Mouse (Mus musculus) retina, postnatal 1 day (tissue): ENCODE results near the gene Esrrb.

Experiments
- DNase-seq: peaks from one replicate; pipeline ENCODE4 v3.0.0-alpha.2; 2012

Gene Esrrb

GRCm38 (mm10) chr12:86360696-86361631 lies at the start of gene Esrrb:
TSS of gene Esrrb (plus strand) at chr12:86361117.
- DNase-seq: peak; percentile 52

- DNase-seq: peak; percentile 38
These were observed 40.3 kb upstream of the Esrrb start for GRCm38 (mm10) chr12:86320629-86321028.

- DNase-seq: no peak
These were observed 36.6 kb upstream of the Esrrb start for GRCm38 (mm10) chr12:86324297-86324696.

- DNase-seq: no peak
These were observed 31.1 kb upstream of the Esrrb start for GRCm38 (mm10) chr12:86329813-86330212.

- peak; percentile 59 for DNase-seq
These were observed 30.2 kb upstream of the Esrrb start for GRCm38 (mm10) chr12:86330684-86331083.

- peak; percentile 59 for DNase-seq
These were observed 29.7 kb upstream of the Esrrb start for GRCm38 (mm10) chr12:86331248-86331647.

- DNase-seq: no peak
These were observed 24.7 kb upstream of the Esrrb start for GRCm38 (mm10) chr12:86336209-86336608.

- DNase-seq: no peak
These were observed 24.0 kb upstream of the Esrrb start for GRCm38 (mm10) chr12:86336887-86337286.

- DNase-seq: no peak
These were observed 11.4 kb upstream of the Esrrb start for GRCm38 (mm10) chr12:86349477-86349876.

- no peak for DNase-seq
These were observed 1.5 kb upstream of the Esrrb start for GRCm38 (mm10) chr12:86359406-86359805.

GRCm38 (mm10) chr12:86359873-86360272 lies 1.0 kb upstream of the Esrrb start:
- no peak for DNase-seq

- DNase-seq: no peak
These were observed 3.4 kb downstream of the Esrrb start for GRCm38 (mm10) chr12:86364285-86364684.

- no peak for DNase-seq
These were observed 3.8 kb downstream of the Esrrb start for GRCm38 (mm10) chr12:86364756-86365155.

GRCm38 (mm10) chr12:86370611-86371383 lies 9.9 kb downstream of the Esrrb start:
- DNase-seq: no peak

GRCm38 (mm10) chr12:86374286-86374685 lies 13.4 kb downstream of the Esrrb start:
- no peak for DNase-seq

- peak; percentile 83 for DNase-seq
These were observed 18.8 kb downstream of the Esrrb start for GRCm38 (mm10) chr12:86379672-86380213.

- no peak for DNase-seq
These were observed 22.9 kb downstream of the Esrrb start for GRCm38 (mm10) chr12:86383803-86384202.

GRCm38 (mm10) chr12:86387671-86388270 lies 26.9 kb downstream of the Esrrb start:
- DNase-seq: peak; percentile 50

- DNase-seq: no peak
These were observed 33.9 kb downstream of the Esrrb start for GRCm38 (mm10) chr12:86394773-86395172.

GRCm38 (mm10) chr12:86395326-86395725 lies 34.4 kb downstream of the Esrrb start:
- no peak for DNase-seq

- peak; percentile 41 for DNase-seq
These were observed 37.8 kb downstream of the Esrrb start for GRCm38 (mm10) chr12:86398762-86399161.

GRCm38 (mm10) chr12:86402718-86403117 lies 41.8 kb downstream of the Esrrb start:
- peak; percentile 78 for DNase-seq

GRCm38 (mm10) chr12:86421490-86421904 lies 60.6 kb downstream of the Esrrb start:
- peak; percentile 81 for DNase-seq
